Mouse (Mus musculus) A20 (cell line): Measurements from ENCODE around the gene Marf1.
A peak's percentile ranks its signal among the peaks of the same experiment; 100 is the strongest.

Experiments
- DNase-seq: peaks from one replicate; pipeline ENCODE4 v3.0.0-alpha.2; 2011; ENCODE audit warnings: low read depth, low spot score

Marf1 gene

GRCm38 (mm10) chr16:14137976-14138561 lies 25.1 kb downstream of the Marf1 start:
- DNase-seq: no peak

- no peak for DNase-seq
Measured at GRCm38 (mm10) chr16:14135014-14135413, 28.1 kb downstream of the Marf1 start.

- no peak for DNase-seq
Measured at GRCm38 (mm10) chr16:14131838-14132237, 31.3 kb downstream of the Marf1 start.

- DNase-seq: no peak
Measured at GRCm38 (mm10) chr16:14131376-14131775, 31.8 kb downstream of the Marf1 start.

- DNase-seq: no peak
Measured at GRCm38 (mm10) chr16:14130796-14131195, 32.4 kb downstream of the Marf1 start.

GRCm38 (mm10) chr16:14128977-14129376 lies 34.2 kb downstream of the Marf1 start:
- no peak for DNase-seq

GRCm38 (mm10) chr16:14125253-14125652 lies 37.9 kb downstream of the Marf1 start:
- peak; percentile 60 for DNase-seq

DNA sequence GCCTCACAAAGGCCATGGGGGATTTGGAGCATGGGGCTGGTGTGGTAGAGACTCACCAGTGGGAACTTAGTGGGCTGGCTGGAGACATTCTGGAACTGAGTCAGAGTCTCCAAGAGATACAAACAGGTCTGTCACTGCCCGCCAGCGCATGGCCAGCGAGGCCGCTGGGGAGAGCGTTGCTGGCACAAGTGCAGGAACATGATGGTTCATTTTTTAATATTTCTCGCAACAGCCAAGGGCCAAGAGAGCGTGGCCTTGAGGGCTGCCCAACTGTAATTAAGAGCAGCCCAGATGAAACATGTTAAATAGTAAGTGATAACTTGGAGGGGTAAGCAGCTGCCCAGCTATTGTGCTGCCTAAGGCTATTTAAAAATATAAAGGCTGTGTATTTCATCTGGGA lies 38.4 kb downstream of the Marf1 start:
- DNase-seq: no peak

- no peak for DNase-seq
Measured at GRCm38 (mm10) chr16:14123901-14124300, 39.2 kb downstream of the Marf1 start.

DNA sequence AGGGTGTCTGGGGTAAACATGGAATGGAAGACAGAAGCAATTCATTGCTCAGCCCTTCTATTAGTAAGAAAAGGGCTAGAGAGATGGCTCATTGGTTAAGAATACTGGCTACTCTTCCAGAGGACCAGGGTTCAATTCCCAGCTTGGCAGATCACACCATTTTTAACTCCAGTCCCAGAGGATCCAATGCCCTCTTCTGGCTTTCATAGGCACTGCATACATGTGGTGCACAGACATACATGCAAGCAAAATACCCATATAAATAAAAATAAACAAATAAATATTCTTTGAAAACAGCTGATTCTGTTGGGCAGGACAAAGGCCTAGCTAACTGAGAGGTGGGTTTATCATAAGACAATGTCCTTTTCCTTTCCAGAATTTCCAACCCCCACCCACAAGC lies 40.6 kb downstream of the Marf1 start:
- DNase-seq: no peak

DNA sequence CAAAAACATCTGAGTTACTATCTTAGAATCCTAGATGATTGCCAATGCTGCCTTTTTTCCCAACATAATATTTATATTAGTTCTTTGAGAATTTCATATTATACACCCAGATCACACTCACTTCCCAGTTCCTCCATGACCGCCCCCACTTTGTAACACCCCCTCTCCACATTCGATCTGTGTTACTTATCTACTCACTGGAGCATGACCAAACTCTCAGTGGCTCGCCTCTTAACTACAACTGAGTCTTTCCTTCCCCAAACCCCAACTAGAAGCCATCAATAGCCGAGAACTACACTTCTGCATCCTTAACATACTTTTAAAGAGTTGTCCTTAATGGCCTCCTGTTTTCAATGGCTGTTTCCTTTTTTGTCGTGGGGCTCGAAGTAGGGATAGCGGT lies 41.6 kb downstream of the Marf1 start:
- no peak for DNase-seq

GRCm38 (mm10) chr16:14120941-14121340 lies 42.2 kb downstream of the Marf1 start:
- DNase-seq: no peak

DNA sequence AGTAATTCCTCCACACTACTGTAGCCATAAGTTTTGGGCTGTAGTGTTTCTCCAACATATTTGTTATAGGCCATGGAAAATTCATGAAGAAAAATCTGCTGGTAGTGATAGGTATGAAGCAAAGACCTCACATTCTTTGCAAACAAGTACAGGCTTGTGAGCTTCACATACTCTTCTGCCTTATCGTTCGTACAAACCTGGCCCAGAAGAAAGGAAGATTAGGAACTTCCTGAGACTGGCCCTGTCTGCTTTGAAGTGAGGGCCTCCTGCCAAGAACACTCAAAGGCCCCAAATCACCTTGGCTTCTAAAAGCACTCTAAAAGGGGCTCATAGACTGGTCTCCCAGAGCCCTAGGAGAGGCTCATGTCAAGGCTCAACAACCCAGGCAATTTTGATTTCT lies 45.9 kb downstream of the Marf1 start:
- DNase-seq: no peak

DNA sequence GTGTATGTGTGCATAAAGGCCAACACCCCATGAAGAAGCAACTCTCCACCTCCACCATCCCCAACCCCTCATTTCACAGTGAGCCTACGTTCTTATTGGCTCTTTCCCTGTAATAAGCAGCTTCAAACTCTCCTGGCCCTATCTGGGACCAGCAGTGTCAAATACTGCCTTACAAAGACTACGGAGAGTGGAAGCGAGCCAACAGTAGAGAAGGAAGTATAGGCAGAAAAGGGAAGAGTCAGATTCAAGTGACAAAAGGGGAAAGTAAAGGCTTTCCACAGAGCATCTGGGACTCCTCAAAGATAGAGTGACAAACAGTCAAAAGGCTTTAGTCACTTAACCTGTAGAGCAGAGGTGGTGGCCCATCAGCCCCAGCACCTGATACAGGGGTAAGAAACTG lies 50.4 kb downstream of the Marf1 start:
- no peak for DNase-seq

DNA sequence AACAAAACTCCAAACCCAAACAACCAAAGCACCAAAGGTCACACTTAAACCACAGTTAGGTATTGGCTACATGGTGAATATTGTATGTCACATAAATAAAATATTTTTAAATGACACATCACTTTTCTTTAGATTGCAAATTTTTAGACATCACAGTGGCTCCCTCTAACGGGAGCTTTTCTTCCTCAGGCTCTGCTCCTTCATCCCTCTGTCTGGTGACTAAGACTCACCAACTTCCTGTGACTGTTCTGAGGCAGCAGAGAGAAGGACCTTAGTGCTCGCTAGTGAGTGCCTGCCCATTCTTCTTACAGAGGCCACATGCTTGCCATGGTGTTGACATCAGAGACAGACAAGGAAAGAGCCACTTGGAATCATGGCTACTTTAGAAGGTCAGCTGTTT lies 51.0 kb downstream of the Marf1 start:
- no peak for DNase-seq

DNA sequence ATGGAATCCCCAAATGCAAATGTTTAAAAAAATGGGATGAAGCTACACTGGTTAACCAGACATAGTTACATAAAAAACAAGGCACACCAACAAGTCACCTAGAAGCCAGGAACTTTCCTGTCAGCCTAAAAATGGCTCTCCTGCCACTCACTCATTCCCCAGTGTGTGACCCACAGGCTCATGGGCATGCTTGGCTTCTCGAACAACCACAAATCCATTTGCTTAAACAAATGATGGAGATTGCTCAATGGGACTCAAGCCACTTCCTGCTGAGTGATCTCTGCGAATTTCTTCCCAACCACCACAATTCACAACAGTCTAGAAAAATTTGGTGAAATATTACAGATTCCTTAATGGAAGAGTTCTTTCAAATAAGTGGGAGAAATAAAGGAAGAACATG lies 52.2 kb downstream of the Marf1 start:
- no peak for DNase-seq

- DNase-seq: peak; percentile 54
Measured at GRCm38 (mm10) chr16:14109651-14110230, 53.4 kb downstream of the Marf1 start.

DNA sequence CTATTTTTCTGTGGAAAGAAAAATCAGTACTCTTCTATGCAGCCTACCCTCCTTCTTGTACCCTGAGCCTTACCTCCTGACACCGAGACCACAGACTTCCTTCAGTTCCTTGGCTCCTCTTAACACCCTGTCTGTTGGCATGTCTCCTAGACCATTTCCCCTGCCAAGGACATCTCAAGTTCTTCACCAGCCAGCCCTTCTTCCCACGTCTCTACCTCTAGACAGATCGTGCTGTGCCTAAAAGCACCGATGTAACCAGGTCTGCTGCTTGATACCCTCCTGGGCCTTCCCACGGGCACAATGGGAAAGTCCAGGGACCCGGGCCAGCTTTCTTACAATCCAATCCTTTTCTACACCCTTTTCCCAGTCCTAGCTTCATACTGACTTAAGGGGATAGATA lies 57.3 kb downstream of the Marf1 start:
- DNase-seq: no peak

DNA sequence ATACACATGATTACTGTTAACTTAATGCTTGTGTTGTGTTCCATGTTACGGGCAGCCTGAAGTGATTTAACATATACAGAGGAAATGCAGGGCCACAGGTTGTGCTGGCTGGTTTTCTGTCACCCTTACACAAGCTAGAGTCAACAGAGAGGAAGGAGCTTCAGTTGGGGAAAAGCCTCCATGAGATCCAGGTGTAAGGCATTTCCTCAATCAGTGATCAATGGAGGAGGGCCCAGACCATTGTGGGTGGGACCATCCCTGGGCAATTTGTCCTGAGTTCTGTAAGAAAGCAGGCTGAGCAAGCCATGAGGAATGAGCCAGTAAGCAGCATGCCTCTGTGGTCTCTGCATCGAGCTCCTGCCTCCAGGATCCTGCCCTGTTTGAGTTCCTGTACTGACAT lies 71.4 kb downstream of the Marf1 start:
- DNase-seq: no peak

DNA sequence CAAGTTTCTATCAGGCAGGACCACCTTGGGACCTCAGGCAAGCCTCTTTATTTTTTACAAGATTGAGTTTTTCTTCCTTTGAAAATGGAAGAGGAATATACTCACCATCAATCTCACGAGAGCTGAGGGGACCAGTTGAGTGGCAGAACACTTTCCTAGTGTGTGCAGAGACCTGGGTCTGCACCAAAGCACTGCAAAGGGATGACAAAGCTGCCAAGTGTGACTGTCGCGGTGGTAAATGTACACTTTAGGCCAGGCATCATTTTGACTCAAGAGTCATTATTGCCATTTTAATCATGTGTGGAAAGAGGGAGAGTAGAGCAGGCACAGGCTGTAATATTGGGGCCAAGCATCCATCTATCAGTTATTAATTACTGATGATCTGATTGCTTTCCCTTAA lies 73.9 kb downstream of the Marf1 start:
- DNase-seq: no peak

GRCm38 (mm10) chr16:14088249-14088648 lies 74.9 kb downstream of the Marf1 start:
- peak; percentile 18 for DNase-seq

- no peak for DNase-seq
Measured at GRCm38 (mm10) chr16:14082925-14083324, 80.2 kb downstream of the Marf1 start.

- DNase-seq: no peak
Measured at GRCm38 (mm10) chr16:14070471-14071169, 92.5 kb downstream of the Marf1 start.
